Mouse (Mus musculus) monocyte, adult 2 months (primary cell): ENCODE measurements around the gene Cyba.
A peak's percentile ranks its signal among the peaks of the same experiment; 100 is the strongest.

Experiments
- DNase-seq, 2 experiments: peaks; one replicate each; pipeline ENCODE4 v3.0.0; 2022; ENCODE audit warnings: low spot score in 2 of 2, low read depth in 1 of 2

The Cyba gene

DNA sequence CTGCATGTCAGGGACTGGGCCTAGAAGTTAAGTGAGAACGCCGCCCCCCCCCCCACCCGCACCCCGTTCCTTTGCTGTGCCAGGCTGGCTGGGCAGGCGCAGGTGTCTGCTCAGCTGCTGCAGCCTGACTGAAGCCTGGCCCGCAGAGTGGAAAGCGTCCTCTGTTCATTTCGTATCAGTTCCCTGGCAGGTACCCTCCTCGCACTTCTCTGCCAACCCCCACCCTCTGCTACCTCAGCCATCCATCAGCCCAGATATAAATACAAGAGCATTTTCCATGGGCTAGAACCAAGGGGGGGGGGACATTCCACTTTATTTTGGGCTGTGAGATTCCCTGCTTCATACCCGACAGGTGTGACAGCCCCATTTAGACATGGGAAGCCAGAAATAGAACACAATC, 19.4 kb upstream of the Cyba start:
- no peak for DNase-seq

DNA sequence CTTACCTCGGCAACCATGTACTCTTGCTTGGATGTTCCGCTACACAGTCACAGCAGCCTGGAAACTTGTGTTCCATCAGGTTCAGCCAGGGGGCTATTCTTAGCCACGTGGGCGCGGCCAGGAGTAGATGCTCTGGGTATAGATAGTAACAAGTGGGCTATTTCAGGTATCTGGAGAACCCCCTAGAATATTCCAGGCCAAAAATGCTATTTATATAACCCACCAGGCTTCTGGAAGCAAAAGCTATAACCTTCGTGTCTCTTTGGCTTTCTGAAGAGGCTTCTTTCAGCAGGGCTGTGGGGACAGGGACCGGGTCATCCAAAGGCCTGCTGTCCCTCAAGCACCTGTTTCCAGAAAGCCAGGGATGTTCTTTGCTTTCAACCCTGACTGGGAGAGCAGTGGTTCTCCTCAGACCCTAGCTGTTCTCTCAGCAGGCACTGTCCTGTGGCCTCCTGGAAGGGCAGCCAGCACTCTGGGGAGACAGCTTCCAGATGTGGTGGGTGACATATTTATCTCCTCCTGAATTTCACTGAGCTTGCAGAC, 18.5 kb upstream of the Cyba start:
- DNase-seq: no peak

DNA sequence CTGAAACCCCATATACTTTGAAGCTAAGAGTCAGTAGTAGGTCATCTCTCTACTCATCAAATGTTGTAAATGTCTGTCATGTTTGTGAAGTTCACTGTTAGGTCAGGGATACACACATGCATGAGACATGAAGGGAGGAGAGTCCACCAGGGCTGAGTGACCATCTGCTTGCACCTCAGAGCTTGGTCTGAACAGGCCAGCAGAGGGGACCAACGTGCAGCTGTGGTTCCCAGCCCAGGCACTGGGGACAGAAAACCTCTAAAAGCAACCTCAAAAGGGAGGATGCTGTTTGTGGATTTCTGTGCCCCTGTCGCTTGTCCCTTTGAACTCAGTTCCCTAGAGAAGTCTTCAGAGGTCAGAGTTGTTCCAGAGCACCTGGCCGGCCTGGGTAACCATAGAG, 12.5 kb upstream of the Cyba start:
- no peak for DNase-seq

DNA sequence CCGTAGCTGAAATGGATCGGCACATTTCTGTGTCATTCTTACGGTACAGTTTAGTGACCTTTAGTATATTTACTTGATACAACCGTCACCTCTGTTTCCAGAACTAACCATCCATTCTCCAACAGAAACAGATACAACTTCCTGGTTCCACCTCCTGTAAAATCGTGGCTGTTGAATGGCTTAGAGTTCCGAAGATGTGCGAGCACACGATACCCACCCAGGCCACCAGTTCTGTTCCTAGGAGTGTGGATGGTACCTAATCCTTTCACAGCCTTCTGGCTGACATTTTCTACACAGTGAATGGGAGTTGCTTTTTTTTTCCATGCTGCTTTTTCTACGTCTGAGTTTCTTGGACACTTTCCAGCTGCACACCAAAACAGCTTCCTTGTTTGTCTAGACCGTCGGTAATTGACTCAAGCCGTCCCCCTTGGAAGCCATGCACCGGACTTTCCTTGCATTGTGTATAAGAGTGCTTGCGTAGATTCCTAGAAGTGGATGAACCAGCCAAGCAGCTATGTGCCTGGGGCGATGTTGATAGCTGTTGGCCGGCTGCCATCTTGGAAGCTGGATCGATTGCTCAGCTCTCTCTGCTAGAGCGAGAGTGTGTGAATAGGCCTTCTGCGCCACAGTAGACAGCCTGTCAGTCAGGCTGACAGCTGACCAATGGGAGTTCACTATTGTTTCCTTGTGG, 11.5 kb upstream of the Cyba start:
- DNase-seq: peak; percentile 52 to 69

DNA sequence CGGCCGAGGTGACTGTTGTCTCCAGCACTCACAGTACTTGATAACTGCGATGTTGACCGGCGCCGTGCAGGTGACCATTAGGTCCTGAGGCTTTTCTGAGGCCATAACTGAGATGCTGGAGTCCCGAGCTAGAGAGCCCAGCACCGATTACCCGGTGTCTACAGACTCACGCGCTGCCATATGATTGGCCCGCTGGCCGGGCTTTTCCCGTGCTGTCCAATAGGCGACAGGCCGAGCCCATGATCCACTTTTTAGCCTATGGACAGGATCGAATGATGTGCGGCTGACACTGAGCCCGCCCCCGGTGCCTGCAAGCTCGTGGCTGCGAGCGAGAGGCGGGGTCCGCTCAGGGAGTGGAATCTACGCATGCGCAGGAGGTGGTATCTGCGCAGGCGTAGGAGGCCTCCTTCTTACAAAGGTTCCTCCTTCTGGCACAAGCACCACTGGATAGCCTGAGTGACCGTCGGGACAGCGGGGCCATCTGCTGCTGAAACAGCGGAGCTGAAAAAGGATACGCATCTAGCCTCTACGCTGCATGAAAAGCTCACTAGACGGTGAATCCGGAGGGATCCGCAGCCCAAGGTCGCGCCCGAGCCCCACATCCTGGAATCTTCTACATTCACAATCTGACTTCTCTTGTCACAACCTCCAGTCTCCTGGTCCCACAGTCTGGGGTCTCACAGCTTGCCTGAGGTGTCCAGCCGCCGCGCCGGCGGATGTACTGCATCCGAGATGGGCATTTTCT, 10.7 kb upstream of the Cyba start, which contains the start of gene Mvd:
Mvd (minus strand) TSS at position 161 of the 745 bp plus-strand sequence.
- peak; percentile 99 for DNase-seq

DNA sequence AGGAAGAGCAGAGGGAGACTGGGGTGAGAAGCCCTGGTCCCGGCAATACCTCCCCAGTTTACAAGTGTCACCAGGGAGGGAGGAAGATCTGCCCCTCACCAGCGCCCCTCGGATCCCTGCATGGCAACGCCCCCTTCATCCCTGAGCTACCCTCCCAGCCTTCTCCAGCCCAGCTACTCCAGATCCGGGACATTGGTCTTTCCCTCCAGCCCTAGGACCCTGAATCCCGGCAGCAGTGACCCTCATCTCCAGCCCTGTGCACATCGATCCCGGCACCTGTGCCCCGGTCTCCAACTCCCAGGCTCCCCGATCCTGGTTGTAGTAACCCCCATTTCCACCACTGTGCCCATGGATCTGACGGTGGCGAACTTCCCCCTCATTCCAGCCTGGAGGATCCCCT, 10.1 kb upstream of the Cyba start:
- no peak for DNase-seq

DNA sequence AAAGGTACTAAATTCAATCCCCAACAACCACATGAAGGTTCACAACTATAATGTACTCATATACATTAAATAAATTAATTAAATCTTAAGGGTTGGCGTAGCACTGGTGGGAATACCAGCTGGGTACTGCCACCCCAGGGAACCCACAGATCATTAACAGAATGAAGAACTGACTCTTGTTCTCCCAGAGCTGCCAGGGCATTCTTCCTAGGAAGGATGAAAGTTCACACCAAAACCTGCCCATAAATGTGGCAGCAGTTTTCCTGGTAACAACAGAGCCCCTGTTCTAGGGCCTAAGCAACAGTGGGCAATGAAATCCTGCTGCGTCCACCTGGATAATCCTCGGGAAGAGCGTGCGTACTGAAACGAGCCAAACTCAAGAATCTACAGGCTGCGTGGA, 9.6 kb upstream of the Cyba start:
- no peak for DNase-seq

DNA sequence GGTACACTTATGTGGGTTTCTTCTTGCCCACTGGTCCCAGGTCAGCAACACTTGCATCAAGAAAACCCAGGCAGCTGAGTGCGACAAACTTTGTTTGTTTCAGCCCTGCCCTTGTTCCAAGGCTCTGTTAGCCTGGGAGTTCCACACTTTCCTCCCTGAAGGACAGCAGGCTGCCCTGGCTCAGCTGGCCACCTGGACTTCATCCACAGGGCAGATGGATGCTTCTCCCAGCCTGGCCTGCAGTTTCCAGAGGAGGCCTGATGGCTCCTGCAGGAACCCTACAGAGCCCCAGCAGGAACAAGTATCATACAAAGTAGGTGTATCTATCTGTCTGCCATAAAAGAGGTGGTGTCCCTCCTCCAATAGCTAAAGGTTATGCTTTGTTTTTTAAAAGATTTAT, 8.6 kb upstream of the Cyba start:
- DNase-seq: no peak

DNA sequence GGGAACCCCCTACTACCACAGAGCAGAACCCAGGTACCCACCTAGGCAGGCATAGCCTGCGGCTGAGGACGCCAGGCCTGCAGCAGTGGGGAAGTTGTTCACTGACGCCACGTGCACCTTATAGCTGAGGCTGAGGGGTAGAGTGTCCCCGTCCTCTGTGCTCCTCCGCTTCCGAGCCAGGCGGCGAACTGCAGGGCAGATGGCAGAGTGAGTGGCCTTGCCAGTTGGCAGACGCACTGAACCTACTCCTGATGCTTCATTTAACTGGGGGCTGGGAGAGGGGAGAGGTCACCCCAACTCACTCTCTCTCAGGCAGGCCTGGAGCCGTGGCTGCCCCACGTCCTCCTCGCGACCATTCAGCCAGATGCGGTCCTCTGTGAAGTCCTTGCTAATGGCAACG, 6.6 kb upstream of the Cyba start:
- DNase-seq: no peak

DNA sequence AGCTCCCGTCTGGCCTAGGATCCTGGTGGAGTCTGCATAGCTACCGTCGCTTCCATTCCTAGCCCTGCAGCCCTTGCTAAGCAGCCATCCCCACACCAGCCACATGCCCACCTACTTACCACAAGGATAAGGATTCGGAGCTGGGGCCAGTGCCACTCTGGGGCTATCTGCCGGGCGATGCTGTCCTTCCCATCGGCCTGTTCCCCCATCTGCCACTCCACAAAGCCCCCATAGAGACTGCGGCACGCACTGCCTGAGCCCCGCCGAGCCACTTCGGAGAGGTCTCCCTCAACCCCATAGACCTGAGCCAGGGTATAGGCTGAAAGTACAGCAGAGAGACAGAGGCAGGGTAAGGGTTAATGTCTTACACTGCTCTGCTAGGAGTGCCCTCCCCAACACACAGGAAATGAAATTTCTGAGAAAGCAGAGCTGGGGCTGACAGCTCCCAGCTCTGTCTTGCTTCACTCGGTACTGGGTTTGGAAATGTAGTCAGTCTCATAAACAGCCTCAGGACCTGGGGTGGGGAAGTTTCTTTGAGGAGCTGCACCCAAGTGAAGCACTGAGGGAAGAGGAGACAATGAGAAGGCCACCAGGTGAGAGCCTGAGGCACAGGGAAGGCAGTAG, 5.1 kb upstream of the Cyba start:
- DNase-seq: peak in 1 of 2 experiments; percentile 40

DNA sequence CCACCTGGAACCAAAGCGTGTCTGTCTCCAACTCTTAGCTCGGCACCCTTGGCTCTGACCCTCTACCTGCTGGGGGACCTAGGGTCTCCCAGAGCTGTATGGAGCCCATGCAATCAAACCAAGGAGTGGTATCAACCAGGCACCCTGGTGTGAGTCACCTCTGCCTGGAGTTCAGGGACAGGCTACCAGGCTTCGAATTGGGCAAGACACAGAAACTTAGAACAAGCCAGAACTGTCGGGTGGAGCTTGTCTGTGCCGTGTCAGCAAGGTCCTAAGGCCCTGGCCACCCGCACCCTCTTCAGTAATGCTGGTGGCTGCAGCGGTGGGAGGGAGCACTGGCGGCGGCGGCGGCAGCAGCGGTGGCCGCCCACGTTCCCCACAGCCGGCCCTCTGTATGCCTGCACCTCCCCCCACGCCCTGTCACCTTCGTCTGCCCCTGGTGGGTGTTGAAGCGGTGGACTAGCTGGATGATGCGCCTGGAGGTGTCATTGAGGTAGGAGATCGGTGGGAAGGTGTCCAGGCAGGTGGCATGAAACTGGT, 3.9 kb upstream of the Cyba start:
- DNase-seq: peak in 1 of 2 experiments; percentile 24

DNA sequence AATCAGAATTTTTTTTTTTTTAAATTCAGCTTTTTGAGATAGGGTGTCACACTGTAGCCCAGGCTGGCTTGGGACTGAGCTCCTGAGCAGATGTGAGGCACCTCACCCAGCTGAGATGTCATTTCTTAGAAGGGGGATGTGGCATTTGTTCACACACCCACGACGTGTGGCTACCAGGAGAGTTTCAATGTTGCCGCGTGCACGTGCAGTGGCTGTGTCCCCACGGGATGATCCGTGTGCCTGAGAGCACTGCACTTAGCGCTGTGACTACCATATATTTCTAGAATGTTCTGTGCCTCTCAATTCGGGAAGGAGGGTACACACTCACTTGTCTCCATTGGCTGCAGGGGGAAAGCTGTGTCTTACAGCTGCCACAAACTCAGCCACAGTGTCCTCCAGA, 3.4 kb upstream of the Cyba start:
- no peak for DNase-seq

DNA sequence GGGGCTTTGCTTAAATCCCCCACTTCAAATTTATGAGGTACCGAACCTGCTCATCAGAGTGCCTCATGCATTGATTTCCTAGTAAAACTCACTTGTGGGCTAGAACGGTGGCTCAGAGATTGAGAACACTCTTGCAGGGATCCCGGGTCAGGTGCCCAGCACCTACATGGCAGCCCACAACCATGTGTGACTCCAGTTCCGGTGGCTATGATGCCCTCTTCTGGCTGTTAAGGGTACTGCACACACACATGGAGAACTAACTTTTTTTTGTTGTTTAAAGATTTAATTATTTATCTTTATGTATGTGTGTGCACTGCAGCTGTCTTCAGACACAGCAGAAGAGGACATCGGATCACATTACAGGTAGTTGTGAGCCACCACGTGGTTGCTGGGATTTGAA, 2.6 kb upstream of the Cyba start:
- DNase-seq: no peak

DNA sequence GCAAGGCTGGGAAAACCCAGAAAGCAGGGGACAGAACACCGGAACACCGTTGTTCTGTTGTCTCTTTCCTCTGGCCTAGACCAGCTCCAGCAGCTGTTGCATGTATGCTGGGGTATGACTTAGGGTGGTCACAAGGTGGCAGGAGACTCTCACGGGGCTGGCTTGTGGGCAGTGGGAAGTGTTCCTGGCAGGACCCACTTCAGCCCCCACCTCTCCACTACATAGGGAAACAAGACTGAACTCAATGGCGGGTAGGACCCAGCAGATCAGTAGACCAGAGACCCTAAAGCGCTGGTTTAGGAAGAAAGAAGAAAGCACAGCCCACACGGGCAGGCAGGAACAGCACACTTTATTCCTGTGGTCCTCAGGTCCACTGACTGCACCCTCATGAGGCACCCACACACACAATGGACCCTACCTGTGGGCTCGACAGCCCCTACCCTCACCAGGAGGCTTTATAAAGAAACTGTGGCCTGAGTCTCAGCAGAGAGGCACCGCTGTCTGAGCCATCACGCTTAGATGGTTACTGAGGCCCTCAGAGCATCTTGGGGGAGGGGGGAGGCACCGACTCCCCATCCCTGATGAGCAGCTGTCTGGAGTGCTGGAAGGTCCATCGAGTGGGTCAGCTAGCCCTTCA, 657 bp upstream of the Cyba start:
- no peak for DNase-seq

DNA sequence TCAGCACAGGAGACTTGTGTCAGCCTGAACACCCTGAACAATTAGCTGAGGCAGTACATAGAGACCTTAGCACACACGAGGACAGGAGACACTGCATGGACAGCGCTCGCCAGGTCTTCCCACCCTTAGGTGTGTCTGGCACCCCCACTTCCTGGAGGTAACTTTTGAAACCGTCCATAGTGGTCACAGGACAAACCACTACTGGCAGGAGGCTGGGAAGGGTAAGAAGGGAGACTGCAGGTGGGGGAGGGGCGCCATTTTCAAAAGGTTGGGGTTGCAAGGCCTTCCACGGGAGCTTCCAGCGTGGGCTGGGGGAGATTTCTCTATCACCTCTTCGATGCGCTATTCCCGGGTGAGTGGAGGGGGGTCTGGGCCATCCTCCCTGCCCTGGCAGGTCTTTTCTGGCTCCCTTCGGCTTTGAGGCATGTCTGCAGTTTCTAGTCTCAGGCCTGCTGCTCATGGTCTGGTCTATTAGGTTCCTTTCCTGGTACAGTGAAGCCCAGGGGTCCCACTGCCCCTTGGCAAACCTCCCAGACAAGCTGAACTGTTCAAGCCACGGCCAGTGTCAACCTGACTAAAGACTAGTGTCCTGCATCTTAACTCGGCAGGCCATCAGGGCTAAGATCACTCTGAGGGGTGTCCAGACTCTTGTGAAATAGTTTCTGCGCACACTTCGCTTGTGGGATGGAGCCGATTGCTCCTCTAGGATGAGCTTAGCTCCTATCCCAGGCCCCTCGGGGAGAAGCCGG, 862 bp downstream of the Cyba start:
- peak in 1 of 2 experiments; percentile 44 for DNase-seq

DNA sequence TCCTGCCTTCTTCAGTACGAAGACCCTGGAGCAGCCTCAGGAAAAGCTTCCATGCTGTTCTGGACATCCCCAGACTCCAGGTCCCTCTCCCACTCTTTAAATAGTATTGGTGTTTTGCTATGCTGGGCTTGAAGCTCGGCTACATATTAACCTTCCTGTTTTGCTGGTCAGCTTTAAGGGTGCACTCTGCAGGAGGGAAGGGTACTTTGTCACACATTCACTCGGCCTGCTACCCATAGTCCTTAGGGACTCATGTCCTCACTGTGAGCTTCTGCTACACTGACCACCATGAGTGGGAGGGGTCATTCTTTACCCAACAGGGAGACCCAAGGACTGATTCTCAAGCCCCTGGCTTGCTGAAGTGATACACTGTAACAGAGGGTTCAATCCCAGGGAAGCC, 2.1 kb downstream of the Cyba start:
- no peak for DNase-seq

DNA sequence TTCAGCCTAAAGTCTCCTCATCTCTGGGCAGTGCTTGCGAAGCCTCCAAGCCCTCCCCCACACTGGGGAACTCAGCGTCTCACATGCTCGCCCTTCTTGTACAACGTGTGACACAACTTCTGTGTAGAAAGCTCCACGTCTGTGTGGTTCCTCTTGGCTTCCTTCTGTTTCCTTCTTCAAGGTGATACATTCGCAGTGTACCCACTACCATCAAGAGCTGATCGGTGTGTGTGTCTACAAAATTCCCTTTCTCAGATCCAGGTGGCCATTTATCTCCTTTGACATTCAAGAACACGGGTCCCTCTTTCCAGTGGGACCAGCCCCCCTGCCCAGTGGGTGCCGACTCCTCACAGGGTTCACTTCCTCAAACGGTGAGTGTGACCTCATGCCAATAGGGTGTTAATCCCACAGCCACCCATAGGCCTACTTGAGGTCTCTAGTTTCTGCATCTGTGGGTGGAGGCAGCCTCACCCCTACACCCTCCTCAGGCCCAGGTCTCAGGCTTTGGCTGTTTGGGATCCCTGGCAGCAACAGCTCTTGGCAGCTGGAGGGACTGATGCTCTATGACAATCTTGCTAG, 2.6 kb downstream of the Cyba start:
- DNase-seq: peak; percentile 80 to 85

DNA sequence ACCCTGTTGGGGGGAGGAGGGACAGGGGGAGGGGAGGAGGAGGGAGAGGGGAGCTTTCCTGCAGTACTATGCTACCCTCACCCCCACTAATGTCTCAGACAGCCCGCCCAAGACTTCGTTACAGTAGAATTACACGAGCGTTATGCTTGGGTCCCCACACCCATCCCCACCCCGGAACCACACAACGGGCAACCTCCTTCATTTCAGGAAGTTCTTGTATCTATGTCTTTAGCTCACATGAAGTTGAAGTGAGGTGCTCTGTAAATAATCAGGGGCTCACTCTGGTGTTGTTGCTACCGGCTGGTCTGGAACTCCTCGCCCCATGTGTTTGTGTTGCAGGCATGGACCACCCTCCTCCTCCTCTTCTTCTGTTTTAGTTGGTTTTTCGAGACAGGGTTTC, 4.6 kb downstream of the Cyba start:
- no peak for DNase-seq

DNA sequence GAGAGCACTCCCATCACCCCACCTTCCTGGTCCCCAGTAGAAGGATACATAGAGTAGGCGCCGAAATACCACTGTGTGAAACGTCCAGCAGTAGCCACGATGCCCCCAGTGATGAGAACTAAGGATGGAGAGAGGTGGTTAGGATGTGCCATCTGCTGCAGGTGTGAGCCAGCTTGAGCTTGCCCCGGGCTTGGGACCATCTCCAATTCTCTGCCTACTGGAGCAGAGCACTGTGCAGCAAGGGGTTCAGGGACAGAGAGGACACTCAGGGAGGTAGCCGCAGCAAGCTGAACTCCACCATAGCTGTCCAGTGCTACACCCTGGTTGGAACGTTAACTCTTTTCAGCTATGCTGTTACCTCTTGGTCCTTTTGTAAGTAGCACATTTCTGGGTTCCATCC, 5.1 kb downstream of the Cyba start:
- DNase-seq: no peak

DNA sequence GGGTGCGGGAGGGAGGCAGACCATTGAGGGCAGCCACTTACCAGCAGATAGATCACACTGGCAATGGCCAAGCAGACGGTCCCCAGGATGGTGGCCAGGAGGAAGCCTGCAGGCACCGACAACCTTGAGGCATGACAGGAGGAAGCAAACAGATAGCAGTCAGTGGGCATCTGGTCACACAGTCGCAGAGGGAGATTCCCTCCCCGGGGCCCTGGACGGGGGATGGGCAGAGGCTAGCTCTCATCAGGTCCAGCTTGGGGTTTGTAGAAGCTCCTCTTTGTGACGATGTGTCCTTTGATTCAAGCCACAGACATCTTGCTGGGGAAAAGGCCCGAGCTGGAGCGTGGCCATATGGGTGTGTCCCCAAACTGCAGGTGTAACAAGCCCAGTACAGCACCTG, 6.6 kb downstream of the Cyba start:
- DNase-seq: no peak
